Mouse (Mus musculus) myocyte (in vitro differentiated cells): ENCODE measurements around the gene Palld. TPM values are rescaled to one million over a fixed set of nuclear protein-coding genes. Genes with fewer than 3 reads are reported as not detected.

Experiments used
- H3K27me3 ChIP-seq: one replicate; pipeline ENCODE4 v1.6.1; 2011; ENCODE audit not compliant: control insufficient read depth, insufficient read depth, insufficient read length
- H3K36me3 ChIP-seq: one replicate; pipeline ENCODE4 v1.6.1; 2011; ENCODE audit not compliant: control insufficient read depth, insufficient read depth
- H3K4me2 ChIP-seq: one replicate; pipeline ENCODE4 v1.6.1; 2011; ENCODE audit warnings: low read depth, control low read depth
- H3K4me3 ChIP-seq: one replicate; pipeline ENCODE4 v1.5.1; 2011; ENCODE audit warnings: mild to moderate bottlenecking, control low read depth, moderate library complexity
- H3K79me2 ChIP-seq: one replicate; pipeline ENCODE4 v1.6.1; 2011; ENCODE audit not compliant: control insufficient read depth, insufficient read depth
- H3ac ChIP-seq: one replicate; pipeline ENCODE4 v1.6.1; 2011; ENCODE audit not compliant: control insufficient read depth, insufficient read length
- CEBPB ChIP-seq: IDR thresholded peaks from 2 replicates; pipeline ENCODE4 v1.6.1; 2011; ENCODE audit warnings: mild to moderate bottlenecking, moderate library complexity; ENCODE audit not compliant: poor library complexity, insufficient read depth, severe bottlenecking
- E2F4 ChIP-seq: IDR thresholded peaks from one replicate; pipeline ENCODE4 v1.6.1; 2011; ENCODE audit warnings: mild to moderate bottlenecking, control low read depth, moderate library complexity; ENCODE audit not compliant: insufficient read depth
- MAX ChIP-seq: IDR thresholded peaks from one replicate; pipeline ENCODE4 v1.6.1; 2011; ENCODE audit warnings: low read depth, mild to moderate bottlenecking, control low read depth
- MYOD1 ChIP-seq, 3 experiments: IDR thresholded peaks; one replicate each; pipeline ENCODE4 v1.6.1; 2011; ENCODE audit warnings: control low read depth in 2 of 3, low read depth in 2 of 3, mild to moderate bottlenecking in 2 of 3, moderate library complexity in 1 of 3; ENCODE audit not compliant: insufficient read length in 2 of 3, control insufficient read depth in 1 of 3
- MYOG ChIP-seq, 3 experiments: IDR thresholded peaks; one replicate each; pipeline ENCODE4 v1.6.1; 2011; ENCODE audit warnings: control low read depth in 2 of 3, low read depth in 2 of 3, mild to moderate bottlenecking in 2 of 3; ENCODE audit not compliant: insufficient read length in 2 of 3, control insufficient read depth in 1 of 3, insufficient read depth in 1 of 3
- POLR2A ChIP-seq: IDR thresholded peaks from one replicate; pipeline ENCODE4 v1.6.1; 2011; ENCODE audit warnings: low read depth, mild to moderate bottlenecking, control low read depth, moderate library complexity; ENCODE audit not compliant: insufficient read length
- POLR2AphosphoS2 ChIP-seq: IDR thresholded peaks from one replicate; pipeline ENCODE4 v1.6.1; 2011; ENCODE audit warnings: low read depth, control low read depth; ENCODE audit not compliant: insufficient read length
- REST ChIP-seq: IDR thresholded peaks from one replicate; pipeline ENCODE4 v1.6.1; 2011; ENCODE audit warnings: mild to moderate bottlenecking, control low read depth, moderate library complexity; ENCODE audit not compliant: insufficient read depth, insufficient read length
- SRF ChIP-seq: IDR thresholded peaks from one replicate; pipeline ENCODE4 v1.6.1; 2011; ENCODE audit warnings: low read depth; ENCODE audit not compliant: control insufficient read depth, insufficient read length
- TCF12 ChIP-seq: IDR thresholded peaks from one replicate; pipeline ENCODE4 v1.6.1; 2011; ENCODE audit warnings: mild to moderate bottlenecking, control low read depth; ENCODE audit not compliant: poor library complexity, insufficient read depth, severe bottlenecking
- TCF3 ChIP-seq: IDR thresholded peaks from one replicate; pipeline ENCODE4 v1.6.1; 2011; ENCODE audit warnings: low read depth, control low read depth; ENCODE audit not compliant: insufficient read length
- USF1 ChIP-seq: IDR thresholded peaks from one replicate; pipeline ENCODE4 v1.6.1; 2011; ENCODE audit warnings: low read depth, mild to moderate bottlenecking, control low read depth, moderate library complexity
- polyA plus RNA-seq: library from polyadenylated mRNA; unstranded; fragments of >200 nt; fragmentation: generic; extraction: Trizol; gene quantifications from one replicate; pipeline ENCODE4 v1.2.1, GENCODE M21; 2012; ENCODE audit warnings: missing spikeins

Gene Palld
- polyA plus RNA-seq, 1 experiment, result 52.4 TPM

- Histone ChIP-seq H3ac (no peak overlapping the region), H3K27me3 (no peaks in the 10 kb centered on the region), H3K4me2 (no peak overlapping the region), H3K79me2 (no peaks in the 10 kb centered on the region), H3K4me3 (no peak overlapping the region), H3K36me3 (peaks cover 3% of the 10 kb centered on the region)
- TF ChIP-seq TCF12, result no peak
- no peak for TF ChIP-seq CEBPB
- no peak for TF ChIP-seq REST
- no peak for TF ChIP-seq MAX
- TF ChIP-seq POLR2AphosphoS2, result no peak
- no peak for TF ChIP-seq MYOD1 (IDR thresholded peaks at IDR 0.05; ENCODE audit: control insufficient read depth in 1 of 3, insufficient read length in 2 of 3, low read depth in 2 of 3)
- no peak for TF ChIP-seq USF1
- no peak for TF ChIP-seq E2F4
- TF ChIP-seq TCF3, result no peak
- no peak for TF ChIP-seq SRF
- no peak for TF ChIP-seq POLR2A
- no peak for TF ChIP-seq MYOG (IDR thresholded peaks at IDR 0.05; ENCODE audit: control insufficient read depth in 1 of 3, insufficient read depth in 1 of 3, insufficient read length in 2 of 3, low read depth in 2 of 3)
Observed at GRCm38 (mm10) chr8:61696846-61697455, 205.5 kb downstream of the Palld start.

- TF ChIP-seq USF1, result no peak
- TF ChIP-seq POLR2AphosphoS2, result no peak
- no peak for TF ChIP-seq REST
- no peak for TF ChIP-seq SRF
- TF ChIP-seq MYOD1 (IDR thresholded peaks at IDR 0.05; ENCODE audit: control insufficient read depth in 1 of 3, insufficient read length in 2 of 3, low read depth in 2 of 3), result peak in 1 of 3 experiments; percentile 9
- Histone ChIP-seq H3K4me3 (no peak overlapping the region), H3ac (no peak overlapping the region), H3K36me3 (no peaks in the 10 kb centered on the region), H3K4me2 (no peak overlapping the region), H3K79me2 (no peaks in the 10 kb centered on the region), H3K27me3 (no peaks in the 10 kb centered on the region)
Observed at GRCm38 (mm10) chr8:61695416-61695815, 207.1 kb downstream of the Palld start.

- Histone ChIP-seq H3ac (no peak overlapping the region), H3K36me3 (no peaks in the 10 kb centered on the region), H3K4me2 (no peak overlapping the region), H3K4me3 (no peak overlapping the region), H3K27me3 (no peaks in the 10 kb centered on the region), H3K79me2 (no peaks in the 10 kb centered on the region)
- TF ChIP-seq TCF12 (peak; percentile 15), TCF3 (no peak), SRF (no peak), MYOG (IDR thresholded peaks at IDR 0.05; ENCODE audit: control insufficient read depth in 1 of 3, insufficient read depth in 1 of 3, insufficient read length in 2 of 3, low read depth in 2 of 3) (peak in 1 of 3 experiments; percentile 62), MYOD1 (IDR thresholded peaks at IDR 0.05; ENCODE audit: control insufficient read depth in 1 of 3, insufficient read length in 2 of 3, low read depth in 2 of 3) (peak in 2 of 3 experiments; percentile 44 to 47), MAX (no peak)
Observed at GRCm38 (mm10) chr8:61692866-61693265, 209.6 kb downstream of the Palld start.

GRCm38 (mm10) chr8:61692129-61692528 is 210.4 kb downstream of the Palld start:
- TF ChIP-seq MYOD1 (IDR thresholded peaks at IDR 0.05; ENCODE audit: control insufficient read depth in 1 of 3, insufficient read length in 2 of 3, low read depth in 2 of 3), result peak in 1 of 3 experiments; percentile 54
- TF ChIP-seq TCF12, result no peak
- H3K79me2 ChIP-seq, result no peaks in the 10 kb centered on the region
- no peaks in the 10 kb centered on the region for H3K27me3 ChIP-seq
- no peak overlapping the region for H3K4me3 ChIP-seq
- H3K36me3 ChIP-seq, result no peaks in the 10 kb centered on the region
- H3ac ChIP-seq, result no peak overlapping the region
- H3K4me2 ChIP-seq, result no peak overlapping the region

- TF ChIP-seq E2F4, result no peak
- no peak for TF ChIP-seq MYOG (IDR thresholded peaks at IDR 0.05; ENCODE audit: control insufficient read depth in 1 of 3, insufficient read depth in 1 of 3, insufficient read length in 2 of 3, low read depth in 2 of 3)
- no peak for TF ChIP-seq CEBPB
- TF ChIP-seq POLR2A, result no peak
- no peak for TF ChIP-seq USF1
- TF ChIP-seq TCF12, result no peak
- TF ChIP-seq TCF3, result no peak
- TF ChIP-seq SRF, result no peak
- no peak for TF ChIP-seq MYOD1 (IDR thresholded peaks at IDR 0.05; ENCODE audit: control insufficient read depth in 1 of 3, insufficient read length in 2 of 3, low read depth in 2 of 3)
- no peak for TF ChIP-seq POLR2AphosphoS2
- TF ChIP-seq MAX, result no peak
- no peak for TF ChIP-seq REST
- Histone ChIP-seq H3K4me2 (no peak overlapping the region), H3K79me2 (no peaks in the 10 kb centered on the region), H3ac (no peak overlapping the region), H3K27me3 (no peaks in the 10 kb centered on the region), H3K36me3 (no peaks in the 10 kb centered on the region), H3K4me3 (no peak overlapping the region)
Observed at GRCm38 (mm10) chr8:61691391-61691790, 211.1 kb downstream of the Palld start.
